ENCODE assay signal across 8 mouse cellular contexts in the genomic region with DNA sequence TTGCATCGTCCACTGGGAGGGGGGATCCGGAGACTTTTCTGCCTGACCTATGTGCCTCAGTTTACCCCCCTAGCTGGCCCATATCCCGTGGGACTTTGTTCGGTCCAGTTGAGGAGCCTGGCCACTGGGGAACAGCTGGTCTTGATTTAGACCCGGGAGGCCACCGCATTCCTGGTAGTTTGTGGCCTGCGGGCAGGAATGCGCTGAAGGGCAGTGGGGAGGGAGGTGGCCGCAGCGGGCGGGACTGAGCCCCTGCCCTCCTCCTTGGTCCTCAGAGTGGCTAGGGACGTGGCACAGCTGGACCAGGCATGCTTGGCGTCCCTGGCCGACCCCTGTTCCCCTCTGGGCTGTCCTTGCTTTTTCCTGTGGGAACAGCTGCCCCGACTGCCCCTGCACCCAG. TPM values are rescaled to one million over a fixed set of nuclear protein-coding genes. Genes with fewer than 3 reads are reported as not detected.
DNase-seq lines count a peak whose midpoint lies in the region; ATAC-seq and TF ChIP-seq lines count a peak whose summit lies in the region.

No protein-coding gene starts in this region.

- TF ChIP-seq CTCF in midbrain, postnatal 0 days (IDR thresholded peaks at IDR 0.05) = no peak
- TF ChIP-seq CTCF in left cerebral cortex, adult 2 months (IDR thresholded peaks at IDR 0.05) = no peak

- no peak for DNase-seq in heart, postnatal 36 days
- DNase-seq in embryonic facial prominence, embryonic 11.5 days (ENCODE audit: low spot score) = peak; percentile 75
- peak; percentile 81 for DNase-seq in limb, embryonic 11.5 days (ENCODE audit: low spot score)
- no peak for DNase-seq in midbrain, postnatal 0 days (ENCODE audit: low spot score)
- DNase-seq in adrenal gland, postnatal 36 days = no peak
- no peak for DNase-seq in left cerebral cortex, adult 2 months (ENCODE audit: extremely low spot score in 1 of 2, low spot score in 2 of 2)
- DNase-seq in thymus, postnatal 10 days (ENCODE audit: low spot score in 2 of 2) = no peak

- WGBS in heart, embryonic 12.5 days = 12% methylated on average over 15 of the region's 15 CpGs
- 5% methylated on average over 15 of the region's 15 CpGs for WGBS in embryonic facial prominence, embryonic 11.5 days
- WGBS in limb, embryonic 11.5 days = 2% methylated on average over 15 of the region's 15 CpGs
- WGBS in midbrain, postnatal 0 days = 13% methylated on average over 15 of the region's 15 CpGs

- H3K27ac ChIP-seq in heart, embryonic 12.5 days (ENCODE audit: poor library complexity, severe bottlenecking) = peak overlapping the region; percentile 94
- no peak overlapping the region for H3K27ac ChIP-seq in embryonic facial prominence, embryonic 11.5 days (replicated peaks; ENCODE audit: low read depth, low read length)
- peak overlapping the region; percentile 38 for H3K27ac ChIP-seq in limb, embryonic 11.5 days (replicated peaks; ENCODE audit: low read depth, low read length)
- H3K27ac ChIP-seq in midbrain, postnatal 0 days (ENCODE audit: low read depth, low read length) = no peak overlapping the region
- no peak overlapping the region for H3K27ac ChIP-seq in left cerebral cortex, adult 2 months

- H3K36me3 ChIP-seq in heart, embryonic 12.5 days = peaks cover 43% of the 10 kb centered on the region
- H3K36me3 ChIP-seq in embryonic facial prominence, embryonic 11.5 days (replicated peaks; ENCODE audit: control insufficient read depth, insufficient read depth, low read depth, low read length) = peaks cover 13% of the 10 kb centered on the region; the same call in 1 of the 2 replicates
- peaks cover 28% of the 10 kb centered on the region; the same call in 1 of the 2 replicates for H3K36me3 ChIP-seq in limb, embryonic 11.5 days (ENCODE audit: control insufficient read depth, insufficient read depth, low read length)
- no peaks in the 10 kb centered on the region for H3K36me3 ChIP-seq in midbrain, postnatal 0 days (ENCODE audit: insufficient read depth, low read length)

- peaks cover 49% of the 10 kb centered on the region for H3K4me1 ChIP-seq in heart, embryonic 12.5 days (replicated peaks)
- H3K4me1 ChIP-seq in embryonic facial prominence, embryonic 11.5 days (ENCODE audit: control insufficient read depth, insufficient read depth, low read length) = peaks cover 3% of the 10 kb centered on the region
- H3K4me1 ChIP-seq in limb, embryonic 11.5 days (ENCODE audit: control insufficient read depth, insufficient read depth, low read length) = peaks cover 38% of the 10 kb centered on the region
- 0 out of 2 replicates have a peak, but pooled peaks cover 2% of the 10 kb centered on the region for H3K4me1 ChIP-seq in midbrain, postnatal 0 days (ENCODE audit: insufficient read depth, low read length)

- H3K4me3 ChIP-seq in heart, embryonic 12.5 days = peak overlapping the region; percentile 82
- H3K4me3 ChIP-seq in embryonic facial prominence, embryonic 11.5 days (ENCODE audit: low read depth, low read length) = peak overlapping the region; percentile 64
- H3K4me3 ChIP-seq in limb, embryonic 11.5 days (ENCODE audit: low read depth, low read length) = peak overlapping the region; percentile 62
- H3K4me3 ChIP-seq in midbrain, postnatal 0 days (ENCODE audit: low read depth, low read length) = peak overlapping the region; percentile 46; the same call in 1 of the 2 replicates
- H3K4me3 ChIP-seq in left cerebral cortex, adult 2 months = no peak overlapping the region

- ATAC-seq in heart, embryonic 12.5 days (ENCODE audit: insufficient number of reproducible peaks, low FRiP score) = no peak
- no peak for ATAC-seq in embryonic facial prominence, embryonic 11.5 days (replicated peaks; ENCODE audit: insufficient number of reproducible peaks, low FRiP score, low TSS enrichment, low read depth)
- ATAC-seq in limb, embryonic 11.5 days (ENCODE audit: insufficient number of reproducible peaks, low FRiP score, low TSS enrichment, low read depth) = 0 out of 2 replicates have a peak, but pooled peaks have one; percentile 23
- no peak for ATAC-seq in midbrain, postnatal 0 days (ENCODE audit: low FRiP score)

- peak overlapping the region; percentile 89 for H3K9ac ChIP-seq in heart, embryonic 12.5 days
- peak overlapping the region; percentile 33 for H3K9ac ChIP-seq in embryonic facial prominence, embryonic 11.5 days (replicated peaks; ENCODE audit: low read length)
- H3K9ac ChIP-seq in limb, embryonic 11.5 days (ENCODE audit: low read length) = peak overlapping the region; percentile 24
- no peak overlapping the region for H3K9ac ChIP-seq in midbrain, postnatal 0 days (replicated peaks; ENCODE audit: low read length, poor library complexity, severe bottlenecking)

- peak overlapping the region; percentile 90 for H3K4me2 ChIP-seq in heart, embryonic 12.5 days
- peak overlapping the region; percentile 66 for H3K4me2 ChIP-seq in embryonic facial prominence, embryonic 11.5 days (ENCODE audit: low read depth, low read length)
- H3K4me2 ChIP-seq in limb, embryonic 11.5 days (ENCODE audit: low read depth, severe bottlenecking) = peak overlapping the region; percentile 54
- no peak overlapping the region for H3K4me2 ChIP-seq in midbrain, postnatal 0 days (ENCODE audit: low read depth, low read length, poor library complexity, severe bottlenecking)

- intact Hi-C loops in heart, postnatal 36 days (cut with DNase I) = loop anchor here (2.0 to 10.0 kb wide), 2 partner anchors 45 to 705 kb away; no protein-coding TSS in a partner anchor
- intact Hi-C loops in left cerebral cortex, adult 2 months (cut with DNase I) = loop anchor here (10.0 kb wide), 1 partner anchor 255 kb away; a partner anchor contains a TSS

- peaks cover 12% of the 10 kb centered on the region; the same call in 1 of the 2 replicates for H3K9me3 ChIP-seq in heart, embryonic 12.5 days (replicated peaks)
- no peaks in the 10 kb centered on the region for H3K9me3 ChIP-seq in embryonic facial prominence, embryonic 11.5 days (replicated peaks; ENCODE audit: control insufficient read depth, low read length)
- no peaks in the 10 kb centered on the region; the same call in 1 of the 2 replicates for H3K9me3 ChIP-seq in limb, embryonic 11.5 days (ENCODE audit: control insufficient read depth, low read length)
- no peaks in the 10 kb centered on the region for H3K9me3 ChIP-seq in midbrain, postnatal 0 days (ENCODE audit: low read length)

- no peaks in the 10 kb centered on the region for H3K27me3 ChIP-seq in heart, embryonic 12.5 days (replicated peaks)
- H3K27me3 ChIP-seq in embryonic facial prominence, embryonic 11.5 days (ENCODE audit: control insufficient read depth, insufficient read depth, low read length) = no peaks in the 10 kb centered on the region
- no peaks in the 10 kb centered on the region for H3K27me3 ChIP-seq in limb, embryonic 11.5 days (ENCODE audit: control insufficient read depth, insufficient read depth, low read length)
- peaks cover 24% of the 10 kb centered on the region for H3K27me3 ChIP-seq in midbrain, postnatal 0 days (ENCODE audit: insufficient read depth, low read length)

RNA-seq across cellular contexts. Expression of a gene that starts 1.5 kb away (rescaled TPM):
- 302 and 307 TPM in 2 replicates for polyA plus RNA-seq in heart, embryonic 12.5 days (2016; fragmentation: Nextera tagmentation; extraction: Ambion mirVana)
- 10 to 100 TPM; 29.9 to 30.6 TPM for total RNA-seq in heart, postnatal 36 days (2021)
- polyA plus RNA-seq in embryonic facial prominence, embryonic 11.5 days (2014; fragmentation: Nextera tagmentation; extraction: Ambion mirVana) = 255 and 271 TPM in 2 replicates
- polyA plus RNA-seq in limb, embryonic 11.5 days (2014; fragmentation: Nextera tagmentation; extraction: Ambion mirVana) = 250 and 255 TPM in 2 replicates
- 14.8 and 19.5 TPM in 2 replicates for total RNA-seq in midbrain, postnatal 0 days (2014; rRNA removed)
- 12.6 and 12.8 TPM in 2 replicates for polyA plus RNA-seq in midbrain, postnatal 0 days (2015; fragmentation: Nextera tagmentation; extraction: Ambion mirVana)
- total RNA-seq in adrenal gland, postnatal 36 days (2021) = 10 to 100 TPM; 30.2 to 42.9 TPM
- total RNA-seq in left cerebral cortex, adult 2 months (2021) = 1 to 10 TPM; 5.6 to 8.0 TPM

RNA-seq across cellular contexts. Expression of a gene that starts 5.7 kb away (rescaled TPM):
- 20.8 and 20.9 TPM in 2 replicates for polyA plus RNA-seq in heart, embryonic 12.5 days (2016; fragmentation: Nextera tagmentation; extraction: Ambion mirVana)
- 100 to 1,000 TPM; 107 to 120 TPM for total RNA-seq in heart, postnatal 36 days (2021)
- polyA plus RNA-seq in embryonic facial prominence, embryonic 11.5 days (2014; fragmentation: Nextera tagmentation; extraction: Ambion mirVana) = 13.4 and 13.7 TPM in 2 replicates
- polyA plus RNA-seq in limb, embryonic 11.5 days (2014; fragmentation: Nextera tagmentation; extraction: Ambion mirVana) = 15.7 and 15.9 TPM in 2 replicates
- 134 and 172 TPM in 2 replicates for total RNA-seq in midbrain, postnatal 0 days (2014; rRNA removed)
- 26.2 and 29.3 TPM in 2 replicates for polyA plus RNA-seq in midbrain, postnatal 0 days (2015; fragmentation: Nextera tagmentation; extraction: Ambion mirVana)
- 100 to 1,000 TPM; 144 to 146 TPM for total RNA-seq in adrenal gland, postnatal 36 days (2021)
- 100 to 1,000 TPM; 122 to 126 TPM for total RNA-seq in left cerebral cortex, adult 2 months (2021)

RNA-seq across cellular contexts. Expression of a gene that starts 6.4 kb away (rescaled TPM):
- 4.5 and 5.1 TPM in 2 replicates for polyA plus RNA-seq in heart, embryonic 12.5 days (2016; fragmentation: Nextera tagmentation; extraction: Ambion mirVana)
- 1 to 10 TPM; 7.7 to 7.9 TPM for total RNA-seq in heart, postnatal 36 days (2021)
- polyA plus RNA-seq in embryonic facial prominence, embryonic 11.5 days (2014; fragmentation: Nextera tagmentation; extraction: Ambion mirVana) = 0.98 and 1.3 TPM in 2 replicates
- 1.3 and 1.4 TPM in 2 replicates for polyA plus RNA-seq in limb, embryonic 11.5 days (2014; fragmentation: Nextera tagmentation; extraction: Ambion mirVana)
- total RNA-seq in midbrain, postnatal 0 days (2014; rRNA removed) = 9.3 TPM in 2 replicates
- polyA plus RNA-seq in midbrain, postnatal 0 days (2015; fragmentation: Nextera tagmentation; extraction: Ambion mirVana) = 1.7 and 1.9 TPM in 2 replicates
- total RNA-seq in adrenal gland, postnatal 36 days (2021) = 10 to 100 TPM; 20.2 to 20.3 TPM
- 10 to 100 TPM; 13.5 to 13.8 TPM for total RNA-seq in left cerebral cortex, adult 2 months (2021)

RNA-seq across cellular contexts. Expression of a gene that starts 19.4 kb away (rescaled TPM):
- 0.12 and 0.29 TPM in 2 replicates for polyA plus RNA-seq in heart, embryonic 12.5 days (2016; fragmentation: Nextera tagmentation; extraction: Ambion mirVana)
- under 1 TPM; 0.27 to 0.28 TPM for total RNA-seq in heart, postnatal 36 days (2021)
- polyA plus RNA-seq in embryonic facial prominence, embryonic 11.5 days (2014; fragmentation: Nextera tagmentation; extraction: Ambion mirVana) = 0.21 and 0.22 TPM in 2 replicates
- 0.23 and 0.41 TPM in 2 replicates for polyA plus RNA-seq in limb, embryonic 11.5 days (2014; fragmentation: Nextera tagmentation; extraction: Ambion mirVana)
- 0.42 and 2.2 TPM in 2 replicates for total RNA-seq in midbrain, postnatal 0 days (2014; rRNA removed)
- polyA plus RNA-seq in midbrain, postnatal 0 days (2015; fragmentation: Nextera tagmentation; extraction: Ambion mirVana) = 0.11 and 0.21 TPM in 2 replicates
- total RNA-seq in adrenal gland, postnatal 36 days (2021) = not detected
- total RNA-seq in left cerebral cortex, adult 2 months (2021) = under 1 TPM; 0.14 to 0.20 TPM

RNA-seq across cellular contexts. Expression of a gene that starts 26.6 kb away (rescaled TPM):
- polyA plus RNA-seq in heart, embryonic 12.5 days (2016; fragmentation: Nextera tagmentation; extraction: Ambion mirVana) = 7.5 and 8.5 TPM in 2 replicates
- total RNA-seq in heart, postnatal 36 days (2021) = 1 to 10 TPM; 4.1 to 5.9 TPM
- polyA plus RNA-seq in embryonic facial prominence, embryonic 11.5 days (2014; fragmentation: Nextera tagmentation; extraction: Ambion mirVana) = 5.2 and 6.7 TPM in 2 replicates
- polyA plus RNA-seq in limb, embryonic 11.5 days (2014; fragmentation: Nextera tagmentation; extraction: Ambion mirVana) = 8.5 and 10.8 TPM in 2 replicates
- 1.7 and 2.4 TPM in 2 replicates for total RNA-seq in midbrain, postnatal 0 days (2014; rRNA removed)
- polyA plus RNA-seq in midbrain, postnatal 0 days (2015; fragmentation: Nextera tagmentation; extraction: Ambion mirVana) = 1.2 and 1.6 TPM in 2 replicates
- 1 to 10 TPM; 4.5 to 5.4 TPM for total RNA-seq in adrenal gland, postnatal 36 days (2021)
- total RNA-seq in left cerebral cortex, adult 2 months (2021) = 1 to 10 TPM; 3.5 TPM

Comparison
In these comparisons a context has a peak if more than half of its experiments do, and no peak if none do; other contexts are left out.
1. H3K27ac ChIP-seq: peak in heart, embryonic 12.5 days (single experiment) and limb, embryonic 11.5 days (single experiment); none in embryonic facial prominence, embryonic 11.5 days (single experiment), midbrain, postnatal 0 days (single experiment) and left cerebral cortex, adult 2 months (single experiment).
2. DNase-seq: peak in embryonic facial prominence, embryonic 11.5 days (single experiment) and limb, embryonic 11.5 days (single experiment); none in heart, postnatal 36 days (0 of 2), midbrain, postnatal 0 days (single experiment), adrenal gland, postnatal 36 days (0 of 2), left cerebral cortex, adult 2 months (0 of 2) and thymus, postnatal 10 days (0 of 2).